Mouse (Mus musculus): ENCODE data around the gene Spata5.

The Spata5 gene

DNA sequence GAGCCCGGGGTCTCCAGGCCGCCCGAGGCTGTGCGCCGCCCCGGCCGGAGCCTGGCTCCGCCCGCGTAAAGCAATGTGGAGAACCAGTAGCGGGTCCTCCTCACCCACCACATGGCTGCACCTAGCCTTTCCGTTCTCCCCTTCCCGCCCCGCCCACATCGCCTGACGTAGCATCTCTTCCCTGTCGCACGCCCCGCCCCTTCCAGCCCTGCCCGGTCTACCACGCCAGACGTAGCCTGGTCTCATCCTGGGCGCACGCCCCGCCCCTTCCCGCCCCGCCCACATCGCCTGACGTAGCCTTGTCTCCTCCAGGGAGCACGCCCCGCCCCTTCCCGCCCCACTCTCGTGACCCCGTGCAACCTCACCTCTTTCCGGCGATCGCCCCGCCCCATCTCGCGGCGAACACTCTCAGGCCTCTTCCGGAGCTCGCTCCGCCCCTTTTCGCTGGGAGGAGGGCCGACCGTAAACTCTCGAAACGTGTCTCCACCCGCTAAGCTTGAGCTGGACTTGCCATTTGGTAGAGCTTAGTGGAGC is at the start of gene Spata5:
Gene Spata5, plus strand, starts transcription at position 439 of the 534 bp plus-strand sequence.
- DNase-seq (ENCODE audit: low spot score in 2 of 2): peak; percentile 98 to 99

DNA sequence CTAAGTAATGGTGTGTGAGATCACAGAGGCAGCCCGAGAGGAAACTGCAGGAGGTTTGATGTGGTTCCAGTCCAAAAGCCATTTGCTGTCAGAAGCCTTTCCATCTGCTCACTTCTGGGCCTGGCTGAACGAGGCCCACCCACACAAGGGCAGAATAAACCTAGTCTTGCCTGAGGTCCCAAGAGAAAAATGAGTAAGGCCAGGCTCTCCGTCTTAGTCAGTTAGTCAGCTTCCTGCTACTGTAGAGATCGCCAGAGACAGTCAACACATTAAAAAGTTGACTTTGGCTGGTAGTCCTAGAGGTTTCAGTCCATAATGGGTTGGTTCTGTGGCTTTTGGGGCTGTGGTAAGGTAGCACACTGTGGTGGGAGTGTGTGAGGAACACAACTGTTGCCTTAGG is 49.3 kb upstream of the Spata5 start:
- DNase-seq (ENCODE audit: low spot score in 2 of 2): no peak

DNA sequence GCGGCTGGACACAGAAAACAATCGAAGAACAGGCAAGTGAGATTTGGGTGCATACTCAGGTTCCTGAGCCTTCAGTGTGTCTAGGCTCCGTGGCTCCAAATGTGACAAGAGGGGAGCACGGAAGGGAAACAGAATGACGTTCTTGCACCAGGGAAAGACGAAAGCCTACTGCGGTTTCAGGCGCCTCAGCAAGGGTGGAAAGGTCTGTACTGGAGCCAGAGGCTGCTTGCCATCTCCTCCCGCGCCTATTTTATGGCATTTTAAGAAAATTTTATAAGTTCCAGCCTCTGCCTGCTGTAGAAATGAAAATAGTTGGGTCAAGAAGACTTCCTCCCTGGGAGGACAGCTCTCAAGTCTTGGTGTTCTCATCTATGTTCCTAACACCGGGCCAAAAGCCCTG is 46.0 kb upstream of the Spata5 start:
- DNase-seq (ENCODE audit: low spot score in 2 of 2): no peak

DNA sequence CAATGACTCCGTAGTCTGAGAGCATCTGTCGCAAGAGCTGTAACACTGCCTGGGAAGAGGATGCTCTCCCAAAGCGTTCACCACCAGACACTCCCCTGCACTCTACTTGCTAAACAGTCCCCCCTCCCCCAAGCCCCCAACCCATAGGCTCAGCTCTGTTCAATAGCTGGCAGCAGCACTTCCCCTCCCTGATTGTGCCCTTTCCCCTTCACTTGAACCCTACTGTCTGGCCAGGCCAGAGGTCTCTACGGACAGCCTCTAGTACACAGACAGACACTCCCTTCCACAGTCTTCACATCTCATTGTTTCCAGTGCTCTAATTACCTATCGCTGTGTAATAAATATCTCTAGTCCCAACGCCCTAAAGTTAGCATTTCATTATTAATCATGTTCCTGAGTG is 41.8 kb upstream of the Spata5 start:
- DNase-seq (ENCODE audit: low spot score in 2 of 2): no peak

DNA sequence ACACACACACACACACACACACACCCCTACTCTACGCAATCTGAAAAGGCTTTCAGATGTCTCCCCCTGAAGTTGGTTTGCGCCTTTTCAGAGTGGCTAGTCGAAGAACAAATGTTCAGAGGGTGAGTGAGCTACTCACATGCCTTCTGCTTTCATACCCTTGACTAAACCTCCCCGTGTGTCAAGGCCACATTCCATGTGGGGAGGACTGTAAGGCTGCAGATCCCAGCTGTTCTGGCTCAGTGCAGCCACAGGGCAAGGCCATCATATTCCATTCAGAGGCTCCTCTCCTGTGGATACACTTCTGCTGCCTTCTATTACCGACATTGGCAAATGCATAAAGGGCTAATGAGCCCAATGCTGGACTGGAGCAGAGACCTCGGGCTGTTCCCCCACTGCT is 41.3 kb upstream of the Spata5 start:
- no peak for DNase-seq (ENCODE audit: low spot score in 2 of 2)

DNA sequence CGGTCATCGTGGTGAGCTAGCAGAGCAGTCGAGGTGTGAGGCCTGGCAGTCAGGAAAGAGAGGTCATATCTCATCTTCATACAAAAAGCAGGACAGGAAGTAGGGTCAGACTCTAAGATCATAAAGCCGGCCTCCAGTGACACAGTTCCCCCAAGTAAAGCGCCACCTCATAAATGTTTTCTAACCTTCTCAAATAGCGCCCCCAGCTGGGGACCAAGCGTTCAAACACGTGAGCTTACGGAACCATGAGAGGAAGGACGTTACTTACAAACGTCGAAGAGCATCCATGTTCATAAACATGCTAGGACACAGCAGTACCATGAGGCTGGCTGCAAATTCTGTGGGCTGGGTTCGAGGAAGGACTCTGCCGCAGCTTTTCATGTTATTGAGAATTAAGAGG is 40.5 kb upstream of the Spata5 start:
- DNase-seq (ENCODE audit: low spot score in 2 of 2): no peak

DNA sequence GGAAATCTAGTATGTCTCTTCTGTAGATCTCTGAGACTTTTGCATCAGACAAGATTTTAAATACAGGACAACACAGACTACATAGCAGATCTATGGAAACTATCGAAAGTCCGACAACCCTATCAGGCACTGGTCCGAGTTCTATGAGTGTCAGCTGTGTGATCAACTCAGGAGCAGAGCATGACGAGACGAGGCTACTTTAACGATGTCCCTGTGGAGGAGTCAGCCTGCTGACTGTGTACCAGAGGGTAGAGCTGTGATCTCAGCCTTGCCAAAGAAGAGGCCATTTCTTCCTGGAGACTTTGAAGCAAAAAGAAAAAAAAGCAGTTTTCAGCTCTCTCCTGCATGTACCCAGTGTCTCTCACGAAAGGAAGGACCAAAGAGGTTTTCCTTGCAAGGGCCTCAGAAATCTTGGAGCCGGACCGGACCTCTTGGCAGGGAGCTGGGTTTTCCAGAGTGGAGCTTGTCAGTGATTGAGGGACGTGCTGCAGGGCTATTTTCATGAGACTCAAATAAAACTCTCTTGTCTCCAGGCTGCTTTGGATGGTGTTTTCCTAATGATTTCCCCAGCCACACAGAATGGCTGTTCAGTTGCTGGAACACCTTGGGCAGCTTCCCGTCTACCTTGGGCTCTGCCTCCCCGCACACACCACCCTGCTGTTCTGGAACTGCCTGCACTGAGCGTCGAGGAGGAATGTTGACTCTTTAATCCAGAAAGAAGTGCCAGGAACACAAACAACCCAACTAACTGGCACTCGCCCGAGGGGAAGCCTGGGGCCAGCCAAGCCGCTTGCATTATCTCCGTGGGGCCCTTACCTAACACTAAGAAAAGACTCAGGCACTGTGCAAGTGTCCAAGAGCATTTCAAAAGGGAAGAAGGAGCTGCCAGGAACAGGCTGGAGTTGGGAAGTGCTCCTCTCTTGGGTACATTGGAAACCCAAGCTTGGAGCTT is 39.5 kb upstream of the Spata5 start:
- DNase-seq (ENCODE audit: low spot score in 2 of 2): no peak

DNA sequence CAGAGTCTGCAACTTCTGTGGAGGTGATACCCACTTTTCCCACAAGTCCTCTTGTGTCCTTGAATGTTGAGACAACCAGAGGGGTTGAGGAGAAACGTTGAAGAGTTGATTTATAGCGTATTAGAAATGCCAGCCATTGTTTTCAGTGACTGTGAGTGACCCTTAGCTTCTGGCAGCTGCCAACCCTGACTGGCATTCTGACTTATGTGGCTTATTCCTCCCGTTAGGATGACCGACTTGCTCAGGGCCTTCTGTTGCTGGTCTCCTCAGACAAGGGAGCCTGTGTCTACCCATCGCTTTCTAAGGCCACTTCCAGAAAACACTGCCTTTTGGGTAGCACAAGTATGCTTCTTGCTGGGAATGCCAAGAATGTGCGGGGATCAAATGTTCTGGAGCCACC is 38.2 kb upstream of the Spata5 start:
- no peak for DNase-seq (ENCODE audit: low spot score in 2 of 2)

DNA sequence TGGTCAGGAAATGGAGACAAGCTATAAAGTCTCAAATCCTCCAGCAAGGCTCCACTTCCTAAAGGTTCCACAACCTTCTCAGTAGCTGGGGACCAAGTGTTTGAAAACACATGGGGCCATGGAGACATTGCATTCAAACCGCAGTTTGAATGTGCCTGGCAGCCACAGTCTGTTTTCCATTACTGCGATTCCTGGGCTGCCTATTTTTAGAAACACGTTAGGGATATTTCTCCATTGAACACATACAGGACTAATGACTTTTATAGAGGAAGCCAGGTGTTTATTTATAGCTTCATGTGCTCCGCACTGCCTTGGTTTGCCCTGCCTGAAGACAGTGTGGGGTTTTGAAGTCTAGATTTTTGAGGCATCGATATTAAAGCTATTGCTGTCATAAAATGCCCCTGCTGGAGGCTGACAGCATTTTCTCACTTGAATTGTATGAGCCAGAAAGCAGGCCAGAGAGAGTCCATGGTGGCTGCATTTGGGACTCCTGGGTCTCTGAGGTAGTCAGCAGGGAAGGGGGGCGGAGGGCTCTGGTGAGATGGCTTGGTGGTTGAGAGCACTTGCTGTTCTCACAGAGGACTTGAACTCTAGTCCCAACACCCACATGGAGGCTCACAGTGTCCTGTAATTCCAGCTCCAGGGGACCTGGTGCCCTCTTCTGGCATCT is 36.5 kb upstream of the Spata5 start:
- DNase-seq (ENCODE audit: low spot score in 2 of 2): no peak

DNA sequence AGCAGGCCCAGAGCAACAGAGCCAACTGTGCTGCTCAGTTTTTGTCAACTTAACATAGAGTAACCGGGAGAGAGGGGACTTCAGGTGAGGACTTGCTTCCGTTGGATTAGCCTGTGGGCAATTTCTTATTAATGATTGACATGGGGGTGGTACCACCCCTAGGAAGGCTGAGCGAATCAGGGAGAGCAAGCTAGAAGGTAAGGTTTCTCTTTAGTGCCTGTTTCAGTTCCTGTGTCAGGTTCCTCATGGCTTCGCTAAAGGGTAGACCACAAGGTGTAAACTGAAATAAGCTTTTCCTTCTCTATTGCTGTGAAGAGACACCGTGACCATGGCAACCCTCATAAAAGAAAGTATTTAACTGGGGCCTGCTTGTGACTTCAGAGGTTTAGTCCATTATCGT is 32.4 kb upstream of the Spata5 start:
- no peak for DNase-seq (ENCODE audit: low spot score in 2 of 2)

DNA sequence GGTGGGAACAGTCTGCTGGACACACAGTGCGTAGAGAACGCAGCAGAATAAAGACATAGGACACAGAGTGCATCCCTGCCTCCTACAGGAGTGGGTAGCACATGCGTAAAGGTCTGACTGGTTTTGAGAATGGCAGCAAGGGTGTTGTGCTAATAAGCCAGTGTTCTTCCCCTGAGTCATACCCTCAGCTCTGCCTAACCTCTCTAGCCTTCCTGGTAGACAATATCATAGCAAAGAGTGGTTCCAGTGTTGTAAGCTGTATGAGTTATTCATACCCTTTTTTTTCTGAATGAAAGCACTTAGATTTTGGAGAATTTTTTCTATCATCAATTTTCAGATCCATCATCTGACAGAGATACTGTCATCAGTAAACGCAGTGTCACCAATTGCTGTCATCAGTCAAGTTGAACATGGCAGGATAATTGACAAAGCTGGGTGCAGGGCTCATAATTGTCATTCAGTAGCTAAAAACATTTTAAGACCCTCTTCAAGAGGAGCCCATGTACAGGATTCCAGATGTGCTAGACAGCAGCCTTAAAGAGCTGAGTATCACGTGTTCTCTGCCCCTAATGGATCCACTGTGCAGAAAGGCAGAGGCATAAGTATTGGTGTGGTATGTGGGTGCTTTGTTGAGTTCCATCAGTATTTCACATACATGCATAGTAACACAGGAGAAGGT is 22.6 kb upstream of the Spata5 start:
- DNase-seq (ENCODE audit: low spot score in 2 of 2): no peak

DNA sequence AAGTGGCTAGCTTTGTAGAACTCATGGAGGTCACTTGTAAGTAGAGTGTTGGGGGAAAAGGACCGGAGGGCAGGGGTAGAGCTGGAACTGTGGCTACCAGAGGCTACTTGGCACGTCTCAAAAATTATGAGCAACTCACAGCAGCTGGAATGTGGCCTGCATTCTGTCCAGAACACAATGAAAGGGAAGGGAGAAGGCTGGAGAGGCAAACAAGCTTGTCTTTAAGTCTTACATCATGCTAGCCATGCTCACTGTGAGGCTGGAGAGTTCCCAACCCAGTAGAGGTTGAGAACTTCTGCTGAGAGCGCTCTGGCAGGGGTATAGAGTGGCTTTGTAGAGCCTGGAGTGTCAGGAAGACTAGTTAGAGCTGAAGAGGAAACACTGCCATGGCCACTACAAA is 22.1 kb upstream of the Spata5 start:
- peak in 1 of 2 experiments; percentile 43 for DNase-seq (ENCODE audit: low spot score in 2 of 2)

DNA sequence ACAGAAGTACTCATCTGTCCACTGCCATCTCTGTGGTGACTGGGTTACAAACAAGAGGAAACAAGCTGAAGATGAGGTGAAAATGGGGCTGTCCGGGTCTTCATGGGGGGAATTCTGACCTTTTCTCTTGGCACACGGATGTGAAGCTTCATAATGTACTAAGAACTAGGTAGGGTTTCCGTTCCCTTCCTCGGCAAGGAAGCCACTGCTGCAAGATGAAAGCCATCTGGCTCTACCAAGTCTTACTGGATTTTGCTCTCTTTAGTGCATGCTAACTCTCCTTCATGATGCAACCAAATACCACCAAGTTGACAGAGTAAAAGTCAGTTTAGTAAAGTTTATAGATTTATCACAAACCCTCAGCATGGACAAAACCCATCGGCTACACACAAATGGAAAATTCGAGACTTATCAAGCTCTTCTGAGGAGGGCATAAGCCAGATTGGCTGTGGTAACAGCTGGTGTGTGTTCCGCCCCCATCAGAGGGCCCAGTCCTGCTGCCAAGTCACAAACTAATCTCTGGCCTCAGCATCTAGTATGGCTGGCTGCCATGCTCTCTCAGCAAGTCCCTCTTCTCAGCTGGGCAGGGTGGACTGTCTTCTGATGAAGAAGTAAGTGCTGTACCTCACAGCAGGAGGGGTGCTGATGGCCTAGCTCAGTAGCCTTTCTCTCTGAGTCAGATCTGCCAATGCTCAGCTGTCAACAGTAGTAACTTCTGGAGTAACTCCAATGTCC is 20.9 kb upstream of the Spata5 start:
- DNase-seq (ENCODE audit: low spot score in 2 of 2): peak in 1 of 2 experiments; percentile 50

DNA sequence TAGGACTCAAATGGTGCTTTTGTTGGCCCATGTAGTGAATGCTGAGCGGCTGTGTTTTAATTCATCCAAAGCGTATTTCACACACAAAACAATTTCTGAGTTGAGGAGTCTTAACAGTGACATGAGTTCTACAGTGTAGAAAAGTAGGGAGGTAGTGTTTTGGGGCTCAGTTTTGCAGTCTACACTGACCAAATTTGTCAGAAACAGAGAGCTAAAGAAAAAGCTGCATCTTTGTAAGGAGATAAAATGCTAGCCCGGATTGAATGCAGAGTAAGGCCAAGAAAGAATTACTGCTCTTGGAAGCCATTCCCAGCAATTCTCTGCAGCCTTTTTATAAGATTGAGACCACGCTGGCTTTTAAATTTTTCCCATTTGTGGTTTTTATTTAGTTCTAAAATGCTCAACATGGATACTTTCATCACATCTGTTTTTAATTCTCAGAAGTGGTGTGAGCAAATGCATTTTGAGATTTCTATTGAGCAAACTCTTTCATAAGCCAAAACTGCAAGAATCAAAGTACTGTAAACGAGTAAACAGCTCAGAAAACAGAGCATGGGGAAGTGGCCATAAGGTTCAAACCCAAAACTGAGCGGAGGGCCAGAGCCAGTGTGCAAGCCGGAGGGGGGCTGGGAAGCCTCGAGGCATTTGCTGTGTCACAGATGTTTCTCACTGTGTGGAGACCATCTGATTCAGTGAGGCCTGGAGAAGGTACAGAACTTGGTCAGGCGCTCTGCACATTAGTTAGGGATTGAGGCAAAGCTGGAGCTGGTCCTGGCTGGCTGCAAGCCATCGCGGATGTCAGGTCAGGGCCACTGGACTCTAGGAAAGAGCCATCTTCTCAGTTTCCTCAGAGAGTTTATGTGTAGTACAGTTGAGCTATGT is 17.7 kb upstream of the Spata5 start:
- peak in 1 of 2 experiments; percentile 56 for DNase-seq (ENCODE audit: low spot score in 2 of 2)

DNA sequence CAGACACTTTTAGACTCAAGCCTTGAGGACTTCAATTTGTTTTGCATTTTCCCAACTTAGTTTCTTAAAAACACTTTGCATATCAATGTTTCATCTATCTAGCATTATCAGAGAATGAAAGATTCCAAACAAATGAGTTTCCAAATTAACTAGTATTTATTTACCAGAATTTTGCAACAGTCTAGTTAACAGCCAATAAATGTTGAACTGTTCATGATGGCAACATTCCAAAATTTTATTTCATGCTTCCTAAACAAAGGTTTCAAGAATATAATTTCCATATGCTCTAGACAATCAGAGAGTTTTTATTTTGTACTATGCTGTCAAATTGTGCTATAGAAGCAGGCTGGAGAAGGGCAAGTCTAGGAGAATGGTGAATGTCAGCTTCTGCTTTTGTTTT is 12.1 kb upstream of the Spata5 start:
- no peak for DNase-seq (ENCODE audit: low spot score in 2 of 2)

DNA sequence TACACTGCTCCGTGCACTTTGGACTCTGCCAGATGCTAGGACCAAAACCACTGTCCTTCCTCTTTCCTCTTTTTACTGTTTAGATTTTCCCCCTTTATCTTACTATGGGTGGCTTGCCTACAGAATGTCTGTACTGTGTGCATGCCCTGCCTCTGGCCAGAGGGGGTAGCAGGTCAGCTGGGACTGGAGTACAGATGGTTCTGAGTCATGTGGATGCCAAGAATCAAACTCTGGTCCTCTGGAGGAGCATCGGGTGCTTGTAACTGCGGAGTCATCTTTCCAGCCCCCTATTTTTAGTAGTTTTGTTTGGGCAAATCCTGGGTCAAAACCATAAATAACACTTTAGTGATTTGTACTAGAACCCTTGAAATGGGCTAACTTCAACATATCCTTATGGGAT is 6.2 kb upstream of the Spata5 start:
- DNase-seq (ENCODE audit: low spot score in 2 of 2): no peak

DNA sequence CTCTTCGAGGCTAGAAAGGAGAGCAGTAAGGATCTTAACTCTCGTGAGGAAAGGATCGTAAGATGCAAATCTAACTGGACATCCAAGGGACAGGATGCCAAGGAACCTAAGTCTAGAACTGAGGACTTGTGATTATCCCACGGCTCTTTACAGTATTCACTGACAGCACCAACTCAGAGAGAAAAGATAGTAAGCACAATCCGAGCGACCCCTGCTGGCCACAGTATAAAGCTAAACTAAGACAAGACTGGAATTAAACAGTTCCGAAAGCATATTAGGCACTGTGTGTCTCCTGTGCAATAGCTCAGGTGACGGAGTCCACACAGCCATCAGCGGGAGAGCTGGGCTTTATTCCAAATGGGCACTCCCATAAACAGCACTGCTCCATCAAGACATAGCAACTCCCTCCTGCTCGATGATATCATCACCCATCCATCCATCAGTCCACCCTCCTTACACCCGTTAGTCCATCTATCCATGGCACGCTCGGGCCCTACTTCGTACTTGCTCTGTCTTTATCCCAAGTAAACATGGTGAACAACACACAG is 5.2 kb upstream of the Spata5 start:
- DNase-seq (ENCODE audit: low spot score in 2 of 2): peak; percentile 62 to 84

DNA sequence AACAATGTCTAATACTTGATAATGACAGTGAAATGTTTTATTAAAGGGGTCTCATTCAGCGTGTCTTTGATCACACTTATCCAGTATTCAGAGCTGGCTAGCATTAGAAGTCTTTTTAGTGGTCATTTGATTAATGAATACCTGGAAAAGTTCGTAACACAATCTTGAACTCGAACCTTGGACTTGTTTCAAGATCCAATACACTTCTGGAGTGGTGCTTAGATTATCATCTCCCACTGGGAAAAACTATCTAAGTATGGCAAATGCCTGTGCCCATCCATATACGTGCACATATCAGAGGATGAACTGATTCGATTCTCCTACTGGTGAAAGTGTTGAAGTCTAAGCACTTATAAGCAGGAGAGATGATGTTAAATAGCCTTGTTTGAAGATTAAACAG is 1.4 kb upstream of the Spata5 start:
- DNase-seq (ENCODE audit: low spot score in 2 of 2): no peak

DNA sequence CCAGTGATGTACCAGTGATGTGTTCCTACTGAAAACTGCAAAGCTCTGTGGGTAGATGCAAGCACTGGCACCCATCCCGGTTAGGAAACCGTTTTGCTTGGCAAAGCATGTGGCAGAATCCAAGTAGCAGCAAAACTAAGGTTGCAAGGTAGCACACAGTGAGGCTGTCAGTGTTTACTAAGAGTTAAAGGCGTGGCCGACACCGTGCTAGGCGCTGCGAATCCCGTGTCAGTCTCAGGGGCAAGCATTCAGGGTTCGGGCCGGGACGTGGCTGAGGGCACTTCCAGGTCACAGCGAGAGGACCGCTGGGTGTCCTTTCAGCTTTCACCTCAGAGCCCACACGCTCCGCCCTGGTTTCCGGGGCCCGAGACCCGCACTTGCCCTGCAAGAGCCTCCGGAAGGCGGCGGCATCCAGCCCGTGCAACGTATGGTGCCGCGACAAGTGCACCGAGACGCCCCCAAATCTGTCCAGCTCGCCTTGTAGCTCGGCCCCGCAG is 687 bp upstream of the Spata5 start:
- peak in 1 of 2 experiments; percentile 73 for DNase-seq (ENCODE audit: low spot score in 2 of 2)

DNA sequence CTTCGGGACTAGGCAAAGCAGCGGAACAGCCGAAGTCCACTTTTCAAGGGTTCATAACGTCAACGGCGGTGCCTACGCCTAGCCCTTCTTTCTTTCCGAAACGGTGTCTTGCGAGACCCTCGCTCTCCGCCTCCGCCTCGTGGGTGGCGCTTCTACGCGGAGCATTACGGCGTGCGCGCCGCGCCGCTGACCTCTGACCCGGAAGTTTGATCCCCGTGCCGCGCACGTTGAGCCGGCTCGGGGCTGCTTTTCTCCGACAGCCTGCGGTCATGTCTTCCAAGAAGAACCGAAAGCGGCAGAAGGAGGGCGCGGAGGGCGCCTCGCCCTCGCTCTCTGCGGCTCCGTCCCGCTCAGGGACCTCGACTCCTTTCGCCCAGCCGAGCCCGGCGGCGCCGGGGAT is 376 bp downstream of the Spata5 start, which contains the start of gene Nudt6:
Gene Nudt6, minus strand, starts transcription at position 140 of the 400 bp plus-strand sequence.
- peak; percentile 88 to 95 for DNase-seq (ENCODE audit: low spot score in 2 of 2)

Measured in spleen, postnatal 4 days (tissue).